Mouse (Mus musculus): ENCODE results near the gene Nt5dc3.

Gene Nt5dc3

DNA sequence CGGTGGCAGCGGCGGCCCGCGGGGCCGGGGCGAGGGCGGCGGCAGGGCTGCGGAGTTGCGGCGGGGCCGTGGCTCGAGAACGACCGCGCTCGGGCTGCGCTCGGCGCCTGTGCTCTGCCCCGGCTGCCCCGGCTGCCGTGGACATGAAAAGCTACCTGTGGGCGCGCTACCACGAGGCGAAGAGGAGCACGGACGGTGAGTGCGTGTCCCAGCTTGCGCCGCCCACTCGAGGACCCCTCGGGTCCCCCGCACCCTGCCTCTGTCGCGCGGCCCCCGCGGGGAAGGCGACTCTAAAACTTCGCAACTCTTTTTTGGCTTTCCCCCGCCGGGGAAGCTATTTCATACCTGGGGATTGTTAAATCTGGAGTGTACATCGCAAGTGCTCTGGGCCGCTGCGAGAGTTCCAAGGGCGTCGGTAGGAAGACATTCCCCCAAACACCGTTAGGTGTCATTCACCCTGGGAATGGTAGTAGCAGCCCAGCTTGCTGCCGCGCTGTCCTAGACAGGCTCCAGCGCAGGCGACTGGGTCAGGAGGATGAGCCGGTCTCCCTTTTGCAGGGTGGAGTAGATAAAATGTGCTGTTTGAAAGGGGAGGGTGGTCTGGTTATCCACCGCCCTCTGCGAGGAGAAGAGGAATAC lies 431 bp downstream of the Nt5dc3 start:
- DNase-seq (ENCODE audit: low spot score) = no peak

DNA sequence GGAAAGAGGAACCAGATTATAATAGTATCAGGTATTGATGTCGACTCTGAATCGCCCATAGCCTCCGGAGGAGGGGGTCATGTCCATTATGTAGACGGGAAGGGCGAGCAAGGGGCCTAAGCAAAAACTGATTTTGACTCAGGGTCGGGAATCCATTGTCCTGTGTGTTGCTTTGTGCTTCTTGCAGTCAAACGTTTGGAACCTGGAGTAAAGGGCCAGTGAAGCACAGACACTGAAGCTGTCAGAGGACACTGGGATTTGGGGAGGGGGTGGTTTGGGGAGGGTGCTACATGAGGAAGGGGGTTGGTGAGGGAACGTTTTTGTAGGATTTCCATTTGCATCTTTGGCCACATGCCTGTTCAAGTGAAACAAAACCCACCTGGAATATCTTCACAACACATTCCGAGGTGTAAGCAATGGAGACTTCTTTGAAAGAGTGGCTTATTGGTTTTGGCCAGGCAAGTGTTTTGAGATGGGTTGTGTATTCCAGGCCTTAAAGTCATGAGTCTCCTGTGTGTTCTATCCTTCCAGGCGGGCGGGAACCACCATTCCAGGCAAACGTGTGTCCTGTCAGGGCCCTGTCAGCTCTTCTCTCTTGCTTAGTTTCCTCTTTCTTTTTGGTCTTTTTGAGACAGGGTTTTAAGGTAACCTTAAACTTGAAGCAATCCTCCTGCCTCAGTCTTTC lies 1.2 kb downstream of the Nt5dc3 start:
- DNase-seq (ENCODE audit: low spot score) = no peak

DNA sequence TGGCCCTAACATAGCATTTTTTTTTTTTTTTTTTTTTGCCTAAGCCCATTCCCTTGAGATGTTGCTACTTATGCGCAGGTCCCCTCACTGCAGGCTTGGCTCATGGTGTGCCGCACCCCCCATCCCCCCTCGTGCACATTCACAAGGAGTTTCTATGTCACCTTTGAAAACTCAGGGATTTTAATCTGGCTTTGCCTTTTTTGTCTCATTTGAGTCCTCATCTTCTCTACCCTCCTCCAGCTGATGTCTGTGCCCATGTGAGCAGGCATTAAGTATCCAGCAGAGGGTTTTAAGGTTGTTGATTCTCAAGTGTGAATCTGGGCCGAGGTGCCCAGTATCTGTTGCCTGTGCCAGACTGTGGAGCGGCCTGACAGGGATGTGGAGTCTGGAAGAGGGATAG lies 2.8 kb downstream of the Nt5dc3 start:
- DNase-seq (ENCODE audit: low spot score) = no peak

DNA sequence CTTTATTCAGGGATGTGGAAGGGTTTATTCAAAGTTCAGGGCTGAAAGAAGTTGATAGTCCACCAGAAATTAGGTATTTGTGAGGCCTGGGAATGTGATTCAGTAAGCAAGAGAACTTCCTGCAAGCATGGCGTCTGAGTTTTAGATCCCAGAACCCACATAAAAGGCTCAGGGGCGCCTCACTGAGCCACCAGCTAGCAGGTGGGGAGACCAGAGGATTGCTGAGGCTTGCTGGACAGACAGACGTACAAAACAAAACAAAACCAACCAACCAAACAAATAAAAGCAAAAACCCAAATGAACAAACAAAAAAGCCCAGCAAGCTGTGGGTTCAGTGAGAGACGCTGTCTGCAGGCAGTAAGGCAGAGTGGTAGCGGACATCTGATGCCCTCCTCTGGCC lies 3.9 kb downstream of the Nt5dc3 start:
- no peak for DNase-seq (ENCODE audit: low spot score)

DNA sequence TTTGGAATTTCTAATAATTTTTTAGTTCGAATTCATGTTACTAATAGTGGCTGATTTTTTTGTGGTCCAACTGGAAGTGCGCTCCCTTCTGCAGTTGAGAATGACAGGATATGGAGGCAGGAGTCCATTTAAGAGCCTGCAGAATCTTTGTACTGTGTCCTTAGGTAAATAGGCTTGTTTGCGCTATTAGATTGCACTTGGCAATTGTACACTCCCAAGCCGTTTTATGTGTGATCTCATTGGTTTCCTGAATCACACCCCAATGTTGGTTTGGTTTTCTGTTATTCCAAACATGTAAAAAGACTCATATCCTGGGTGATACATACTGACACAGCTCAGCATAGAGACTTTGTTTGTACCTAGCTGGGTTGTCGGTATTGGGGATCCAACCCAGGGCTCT lies 4.8 kb downstream of the Nt5dc3 start:
- no peak for DNase-seq (ENCODE audit: low spot score)

DNA sequence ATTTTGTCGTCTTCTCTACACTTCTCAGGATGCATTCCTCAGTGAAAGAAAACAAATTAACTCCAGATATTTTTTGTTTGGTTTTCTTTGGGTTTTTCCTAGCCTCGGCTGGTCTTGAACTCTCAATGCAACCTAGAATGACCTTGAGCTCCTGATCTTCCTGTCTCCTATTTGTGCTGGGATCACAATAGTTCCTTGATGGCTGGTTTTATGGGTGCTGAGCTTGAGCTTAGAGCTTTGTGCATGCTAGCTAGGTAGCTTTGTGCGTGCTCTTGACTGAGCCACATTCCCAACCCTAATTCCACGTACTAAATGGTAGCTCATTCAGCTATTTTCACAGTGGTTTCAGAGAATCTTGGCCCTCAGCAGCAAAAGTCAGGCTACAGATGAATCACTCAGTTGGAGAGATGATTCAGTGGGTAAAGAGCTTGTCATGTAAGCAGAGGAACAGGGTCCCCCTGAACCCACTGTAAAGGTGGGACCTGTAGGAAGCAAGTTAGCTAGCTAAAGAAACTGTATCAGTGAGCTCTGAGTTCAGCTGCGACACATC lies 5.4 kb downstream of the Nt5dc3 start:
- DNase-seq (ENCODE audit: low spot score) = no peak

DNA sequence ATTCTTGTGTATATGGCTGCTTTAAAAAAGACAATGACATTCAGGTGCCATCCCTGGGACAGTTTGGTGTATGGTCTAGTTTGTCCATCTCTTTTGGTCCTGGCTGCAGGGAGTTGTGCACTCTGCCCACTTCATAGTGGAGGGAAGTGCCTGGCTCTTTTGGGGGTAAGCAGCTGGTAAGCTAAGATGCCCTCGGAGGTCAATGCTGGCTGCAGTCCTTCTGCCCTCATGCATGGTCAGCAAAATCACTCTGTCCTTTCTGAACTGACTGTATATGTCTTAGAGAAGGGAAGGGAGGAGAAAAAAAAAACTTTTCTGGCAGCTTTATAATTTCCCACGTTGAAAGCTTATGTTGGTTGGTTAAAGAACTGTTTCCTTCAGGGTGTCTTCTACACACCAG lies 6.6 kb downstream of the Nt5dc3 start:
- DNase-seq (ENCODE audit: low spot score) = no peak

DNA sequence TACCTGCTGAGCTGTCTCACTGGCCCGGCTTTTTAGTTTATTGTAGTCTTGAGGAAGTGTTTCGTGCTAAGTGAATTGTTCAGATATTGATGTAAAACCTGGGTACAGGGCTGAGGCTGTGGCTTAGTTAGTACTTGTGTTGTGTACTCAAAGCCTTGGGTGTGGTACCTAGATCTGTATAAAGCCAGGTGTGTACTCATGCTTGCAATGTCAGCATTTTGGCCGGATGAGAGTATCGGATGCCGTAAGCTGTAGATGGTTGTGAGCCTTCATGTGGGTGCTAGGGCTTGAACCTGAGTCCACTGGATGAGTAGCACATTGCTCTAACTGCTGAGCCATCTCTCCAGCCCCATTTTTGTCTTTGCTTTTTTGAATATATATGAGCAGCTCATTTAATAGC lies 7.3 kb downstream of the Nt5dc3 start:
- DNase-seq (ENCODE audit: low spot score) = no peak

DNA sequence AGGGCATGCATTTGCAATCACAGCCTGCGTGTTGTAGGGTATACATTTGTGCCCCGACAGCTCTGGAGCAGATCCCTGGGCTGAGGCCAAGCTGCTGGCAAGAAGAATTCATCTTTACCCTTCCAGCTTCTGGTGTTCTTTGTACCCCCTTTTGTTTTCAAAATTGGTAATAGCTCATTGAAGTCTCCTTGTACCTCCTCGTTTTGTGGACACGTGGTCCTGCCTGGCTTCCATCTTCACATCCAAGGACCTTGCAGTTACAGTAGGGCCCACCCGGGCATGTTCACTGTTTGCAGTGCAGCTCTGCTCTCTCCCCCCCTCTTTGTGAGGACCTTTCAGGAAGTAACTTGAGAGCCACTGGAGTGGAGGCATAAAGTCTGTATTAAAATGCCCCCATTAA lies 9.4 kb downstream of the Nt5dc3 start:
- DNase-seq (ENCODE audit: low spot score) = no peak

DNA sequence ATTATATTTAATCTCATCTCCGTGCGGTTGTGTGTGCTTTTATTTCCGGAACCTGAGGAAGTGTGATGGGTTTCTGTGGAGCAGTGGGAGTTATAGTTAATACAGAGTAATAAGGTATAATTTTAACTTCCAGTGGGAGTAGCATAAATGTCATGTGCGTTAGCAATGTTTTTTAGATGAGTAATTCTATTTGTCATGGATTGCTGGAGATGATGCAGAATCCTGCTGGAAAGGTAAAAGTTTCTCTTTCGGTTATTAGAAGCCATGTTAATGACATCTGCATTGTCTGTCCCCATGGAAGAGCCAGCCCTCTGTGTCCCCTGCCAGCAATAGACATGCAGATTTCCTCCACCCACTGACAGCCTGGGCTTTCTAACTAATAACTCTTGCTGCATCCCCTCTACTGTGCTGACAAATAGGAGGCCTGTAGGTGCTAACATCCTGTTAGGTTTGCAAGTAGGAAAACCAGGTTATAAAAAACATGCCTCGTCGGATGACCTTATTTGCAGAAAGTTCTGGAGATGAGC lies 10.4 kb downstream of the Nt5dc3 start:
- no peak for DNase-seq (ENCODE audit: low spot score)

DNA sequence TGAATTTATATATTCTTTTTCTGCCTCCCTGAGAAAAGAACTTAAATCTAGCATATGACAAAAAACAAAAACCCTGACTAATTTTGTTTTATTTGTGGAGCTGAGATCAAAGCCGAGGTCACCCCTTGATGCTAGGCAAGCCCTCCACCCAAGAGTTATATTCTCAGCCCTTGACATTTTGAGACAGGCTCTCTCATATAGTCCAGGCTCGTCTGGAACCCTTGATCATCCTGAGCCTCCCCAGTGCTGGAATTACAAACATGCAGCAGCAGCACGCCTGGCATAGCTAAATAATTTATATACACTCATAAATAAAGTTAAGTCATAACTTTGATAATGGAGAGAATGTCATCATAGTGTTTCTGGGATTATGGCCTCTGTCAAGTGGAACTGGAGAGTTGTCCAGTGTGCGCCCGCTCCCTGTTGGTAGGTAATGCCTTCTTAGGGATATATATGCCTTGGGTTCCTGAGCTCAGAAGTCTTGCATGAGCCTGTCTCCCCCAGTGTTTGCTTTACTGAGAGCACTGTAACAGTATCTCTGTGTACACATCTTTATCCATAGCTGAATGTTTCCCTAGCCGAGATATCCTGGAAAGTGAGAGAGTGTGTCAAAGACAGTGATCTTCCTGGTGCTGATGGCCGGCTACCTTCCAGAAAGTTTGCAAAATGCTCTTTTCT lies 12.8 kb downstream of the Nt5dc3 start:
- no peak for DNase-seq (ENCODE audit: low spot score)

DNA sequence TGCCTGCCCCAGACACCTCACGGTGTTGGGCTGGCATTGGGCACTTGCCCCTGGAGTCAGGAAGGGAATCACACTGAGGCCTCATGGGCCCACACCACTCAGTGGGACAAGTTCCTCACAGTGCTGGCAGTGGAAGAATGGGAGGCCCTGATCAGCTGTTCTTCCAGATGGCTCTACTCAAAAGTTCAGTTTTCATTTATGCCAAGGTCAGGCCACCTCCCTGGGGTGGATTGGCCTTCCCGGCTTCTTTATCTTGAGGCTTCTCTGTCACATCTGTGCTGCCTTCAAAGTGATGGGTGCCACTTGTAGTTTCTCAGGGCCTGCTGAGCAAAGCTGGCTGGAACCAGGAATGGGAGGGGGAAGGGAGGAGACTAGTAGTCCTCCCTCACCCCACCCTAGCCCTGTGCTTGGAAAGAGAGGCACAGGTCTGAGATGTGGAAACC lies 14.7 kb downstream of the Nt5dc3 start:
- no peak for DNase-seq (ENCODE audit: low spot score)

DNA sequence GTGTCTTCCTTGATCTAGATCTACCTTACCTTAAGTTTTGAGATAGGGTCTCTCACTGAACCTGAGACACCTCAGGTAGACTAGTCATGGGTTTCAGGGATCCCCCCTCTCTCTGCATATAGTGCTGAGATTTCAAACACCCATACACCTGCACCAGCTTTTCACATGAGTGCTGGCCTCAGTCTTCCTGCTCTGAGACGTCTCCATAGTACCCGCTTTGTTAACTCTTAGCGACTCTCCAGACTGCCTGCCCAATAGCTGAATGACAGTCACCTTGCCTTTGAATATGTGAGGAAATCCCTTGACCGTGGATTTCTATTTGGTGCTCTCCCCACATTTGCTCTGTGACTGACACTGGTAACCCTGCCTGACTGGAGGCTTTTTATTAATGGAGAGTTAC lies 15.4 kb downstream of the Nt5dc3 start:
- no peak for DNase-seq (ENCODE audit: low spot score)

DNA sequence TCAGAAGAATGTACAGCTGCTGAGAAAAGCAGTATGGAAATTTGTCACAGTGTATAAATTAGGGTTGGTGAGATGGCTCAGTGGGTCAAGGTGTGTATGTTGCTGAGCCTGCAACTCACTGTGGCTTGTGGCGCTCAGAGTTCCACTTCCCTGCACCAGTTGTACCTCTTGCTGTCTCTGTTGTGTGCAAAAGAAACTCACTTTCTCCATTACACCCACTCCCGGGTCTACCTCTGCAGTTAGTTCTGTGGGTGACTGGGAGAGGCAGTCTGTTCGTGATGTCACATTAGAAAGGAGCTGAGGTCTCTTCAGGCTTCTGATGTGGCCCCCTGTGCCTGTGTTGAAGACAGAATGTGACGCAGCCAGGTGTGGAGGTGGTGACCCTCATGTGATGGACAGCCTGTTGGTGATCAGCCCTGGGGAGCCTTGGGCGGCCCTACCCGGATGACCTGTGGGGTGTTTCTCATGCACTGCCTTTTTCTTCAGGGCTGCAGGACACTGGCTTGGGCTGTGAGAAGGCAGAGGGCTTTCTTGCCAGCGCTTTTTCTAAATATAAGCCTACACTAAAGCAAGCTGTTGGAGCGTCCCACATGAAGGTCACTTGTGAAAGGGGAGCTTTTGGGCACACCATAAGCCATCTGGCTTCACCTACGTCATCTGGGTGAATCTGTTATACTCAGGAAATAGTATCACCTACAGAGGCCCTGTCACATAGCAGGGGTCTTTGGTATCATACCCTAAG lies 16.2 kb downstream of the Nt5dc3 start:
- no peak for DNase-seq (ENCODE audit: low spot score)

DNA sequence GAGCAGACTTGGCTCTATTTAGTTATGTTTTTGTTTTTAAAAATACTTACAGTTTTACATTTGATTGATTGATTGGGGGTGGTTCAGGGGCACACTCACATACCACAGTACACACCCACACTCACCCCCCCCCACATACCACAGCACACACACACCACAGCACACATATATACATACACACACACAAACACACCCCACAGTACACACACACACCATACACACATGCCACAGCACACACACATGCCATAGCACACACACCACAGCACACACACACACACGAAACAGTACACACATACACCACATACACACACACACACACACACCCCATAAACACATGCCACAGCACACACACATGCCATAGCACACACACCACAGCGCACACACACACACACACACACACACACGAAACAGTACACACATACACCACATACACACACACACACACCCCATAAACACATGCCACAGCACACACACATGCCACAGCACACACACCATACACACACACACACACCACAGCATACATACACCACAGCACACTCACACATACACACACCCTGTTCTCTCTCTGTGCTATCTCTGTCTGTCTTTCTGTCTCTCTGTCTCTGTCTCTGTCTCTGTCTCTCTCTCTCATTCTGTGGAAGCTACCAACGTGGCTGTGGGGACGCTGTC lies 17.4 kb downstream of the Nt5dc3 start:
- DNase-seq (ENCODE audit: low spot score) = no peak

DNA sequence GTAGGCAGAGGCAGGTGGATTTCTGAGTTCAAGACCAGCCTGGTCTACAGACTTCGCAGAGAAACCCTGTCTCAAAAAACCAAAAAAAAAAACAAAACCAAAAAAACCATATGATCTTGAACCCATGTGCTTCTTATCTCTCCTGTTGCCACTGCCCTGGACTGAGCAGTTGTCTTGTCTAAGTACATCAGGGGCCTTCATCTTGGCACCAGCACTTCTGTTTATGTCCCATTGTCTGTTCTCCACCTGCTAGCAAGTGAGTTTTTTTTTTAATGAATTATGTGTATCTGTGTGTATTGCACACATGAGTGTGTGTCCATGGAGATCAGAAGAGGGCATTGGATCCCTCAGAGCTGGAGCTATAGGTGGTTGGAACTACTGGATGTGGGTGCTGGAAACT lies 28.6 kb downstream of the Nt5dc3 start:
- no peak for DNase-seq (ENCODE audit: low spot score)

DNA sequence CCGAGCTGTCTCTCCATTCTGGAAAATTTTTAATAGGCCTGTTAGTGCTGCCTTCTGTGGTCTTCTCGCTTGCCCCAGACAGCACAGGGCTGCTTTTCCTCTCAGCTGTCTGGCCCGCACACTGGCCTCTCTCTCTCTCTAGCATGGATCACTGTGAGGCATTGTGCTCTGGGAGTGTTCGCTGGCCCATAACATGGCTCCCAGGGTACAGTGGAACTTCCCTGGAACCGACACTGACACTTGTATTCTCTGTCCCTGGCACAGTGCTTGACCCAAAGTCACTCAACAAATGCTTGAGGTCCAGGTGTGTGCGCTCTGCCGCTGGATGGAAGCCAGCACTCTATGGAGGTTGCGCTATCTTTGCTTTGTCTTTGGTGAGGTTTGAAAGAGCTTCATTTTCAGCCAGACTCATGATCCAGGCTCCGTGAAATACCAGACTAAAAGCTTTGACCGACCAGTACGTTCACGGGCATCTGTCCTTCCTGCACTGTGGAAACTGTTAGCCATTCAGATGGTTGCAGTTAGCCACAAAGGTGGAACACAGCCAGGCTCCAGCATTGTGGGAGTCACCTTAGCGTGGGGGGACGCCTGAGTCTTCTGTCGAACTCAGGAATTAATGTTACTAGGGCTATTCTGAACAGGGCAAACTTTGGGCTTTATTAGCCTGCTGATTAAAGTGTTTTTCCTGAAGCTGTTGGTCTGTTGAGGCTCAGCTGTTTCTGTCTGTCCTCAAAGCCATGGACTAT lies 29.4 kb downstream of the Nt5dc3 start:
- DNase-seq (ENCODE audit: low spot score) = peak; percentile 29

DNA sequence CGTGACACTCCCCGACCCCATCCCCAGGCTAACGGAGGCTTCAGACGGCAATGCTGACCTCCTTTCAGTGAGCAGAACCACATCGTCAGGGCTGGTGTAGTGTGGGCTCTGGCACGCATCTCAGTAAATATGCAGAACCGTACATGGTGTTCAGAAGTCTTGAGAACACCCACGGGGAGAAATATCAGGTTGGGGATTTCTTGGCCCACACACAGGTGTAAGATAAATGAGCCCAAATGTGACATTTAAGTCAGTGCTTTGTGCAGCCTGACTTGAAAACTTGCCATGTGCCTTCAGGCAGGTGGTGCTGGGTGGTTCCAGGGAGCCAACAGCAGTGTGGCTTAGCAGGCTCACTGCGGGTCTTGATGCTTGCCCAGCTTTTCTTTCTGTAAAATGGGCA lies 31.2 kb downstream of the Nt5dc3 start:
- DNase-seq (ENCODE audit: low spot score) = no peak

DNA sequence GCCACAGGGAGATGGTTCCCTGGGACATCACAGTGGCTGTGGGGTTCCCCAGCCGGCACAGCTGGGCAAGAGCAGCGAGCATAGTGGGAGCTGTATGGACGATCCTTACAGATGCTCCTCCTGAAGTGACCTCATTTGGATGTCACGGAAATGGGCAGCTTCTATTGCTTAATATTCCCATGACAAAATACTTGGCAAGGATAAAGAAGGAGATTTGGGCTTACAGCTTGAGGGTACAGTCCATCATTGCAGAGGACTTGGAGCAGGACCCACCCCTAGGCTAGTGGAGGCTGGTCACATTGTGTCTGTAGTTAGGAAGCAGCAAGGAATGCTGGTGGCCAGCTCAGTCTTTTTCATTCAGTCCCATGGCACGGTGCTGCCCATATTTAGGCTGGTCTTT lies 31.8 kb downstream of the Nt5dc3 start:
- DNase-seq (ENCODE audit: low spot score) = no peak

DNA sequence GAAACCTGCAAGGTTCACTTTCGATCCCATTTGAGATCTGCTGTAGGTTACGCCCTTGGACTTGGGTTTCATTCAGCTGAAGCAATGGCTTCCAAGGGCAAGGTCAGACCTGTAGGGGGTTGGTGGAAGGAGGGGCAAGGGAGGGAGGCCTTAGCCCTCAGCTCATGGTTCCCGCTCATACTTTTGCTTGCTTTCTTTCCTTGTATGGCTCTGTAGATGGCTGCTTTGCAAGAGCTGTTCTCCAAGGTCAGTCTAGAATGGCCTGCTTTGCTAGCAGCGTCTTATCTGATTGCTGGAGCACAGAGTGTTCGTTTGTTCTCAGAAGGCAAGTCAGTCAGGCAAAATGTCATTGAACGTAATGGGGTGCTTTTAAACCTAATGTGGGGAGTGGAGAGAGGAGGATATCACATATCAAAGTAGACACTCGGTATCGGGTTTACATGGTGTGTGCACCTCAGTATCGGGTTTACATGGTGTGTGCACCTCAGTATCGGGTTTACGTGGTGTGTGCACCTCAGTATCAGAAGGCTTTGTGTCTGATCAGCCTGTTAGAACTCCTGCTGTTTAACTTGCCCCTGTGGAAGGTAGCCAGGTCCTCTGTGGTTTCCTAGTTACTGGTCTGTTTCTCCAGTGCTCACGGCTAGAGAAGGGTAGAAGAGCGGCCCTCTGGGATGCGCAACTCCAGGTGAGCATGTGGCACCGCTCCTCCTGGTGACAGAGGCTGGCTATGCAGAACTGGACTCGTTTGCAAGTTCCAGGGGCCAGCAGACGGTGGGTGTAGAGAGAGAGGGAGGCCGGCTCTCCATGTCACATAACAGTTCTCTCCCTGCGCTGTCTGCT lies 35.7 kb downstream of the Nt5dc3 start:
- no peak for DNase-seq (ENCODE audit: low spot score)

All from ovary, postnatal 14 days (tissue).